Mouse (Mus musculus) cerebellum, adult 9-10 months (tissue): ENCODE results near the gene Il22ra2.
"Not testable (repeated sequence)": the region's sequence is repeated elsewhere in the genome, so short reads cannot be mapped to it uniquely, and the experiment has no call there.

ENCODE experiments used
- DNase-seq: peaks from one replicate; pipeline ENCODE4 v3.0.0; 2022

Gene Il22ra2

GRCm38 (mm10) chr10:19621408-19622048 lies at the start of gene Il22ra2:
Il22ra2 (plus strand) TSS chr10:19621998.
- no peak for DNase-seq

GRCm38 (mm10) chr10:19577571-19577970 lies 44.2 kb upstream of the Il22ra2 start:
- no peak for DNase-seq

DNA sequence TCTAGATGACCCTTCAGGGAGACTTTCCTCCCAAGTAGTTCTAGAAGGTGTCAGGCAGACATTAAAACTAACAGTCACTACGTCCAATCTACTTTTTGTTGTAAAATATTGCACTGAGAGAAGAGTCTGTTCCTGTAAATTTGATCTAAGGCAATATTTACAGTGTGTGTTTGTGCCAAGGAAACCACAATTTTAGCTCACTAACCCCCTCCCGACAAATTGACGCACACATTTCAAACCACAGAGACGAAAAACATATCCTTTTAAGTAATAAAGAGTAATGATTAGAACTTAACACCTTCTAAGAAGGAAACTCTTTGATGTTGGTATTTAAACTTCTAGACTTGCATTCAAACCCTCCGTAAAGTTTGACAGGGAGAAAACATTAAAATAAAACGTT lies 43.8 kb upstream of the Il22ra2 start:
- DNase-seq: no peak

DNA sequence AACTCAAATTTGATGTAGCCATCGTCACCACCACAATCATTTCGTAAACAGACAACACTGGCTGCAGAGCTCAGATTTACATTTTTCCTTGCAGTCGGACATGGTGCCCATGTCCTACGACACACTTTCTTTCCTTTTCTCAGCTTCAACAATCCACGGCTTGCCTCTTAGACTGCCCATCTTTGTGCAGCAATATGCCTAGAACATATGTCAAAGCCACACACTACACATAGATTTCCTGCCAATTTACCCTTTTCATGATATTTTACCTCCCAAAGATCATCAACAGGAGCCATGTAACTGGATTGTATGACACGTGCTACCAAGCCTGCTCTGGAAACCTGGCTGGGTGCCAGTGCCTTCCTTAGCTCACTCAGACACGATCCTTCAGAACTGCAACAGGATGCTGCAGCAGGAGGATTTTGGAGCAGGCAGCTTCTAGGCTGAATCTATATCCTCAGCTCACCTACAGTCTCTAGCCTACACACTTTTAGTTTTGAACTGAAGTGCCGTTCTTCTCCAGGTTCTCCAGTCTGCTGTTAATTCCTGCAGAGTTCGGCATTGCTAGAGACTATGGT lies 43.3 kb upstream of the Il22ra2 start:
- no peak for DNase-seq

GRCm38 (mm10) chr10:19580660-19581059 lies 41.1 kb upstream of the Il22ra2 start:
- DNase-seq: no peak

- no peak for DNase-seq
Measured at GRCm38 (mm10) chr10:19581844-19582582, 39.8 kb upstream of the Il22ra2 start.

GRCm38 (mm10) chr10:19582806-19583430 lies 38.9 kb upstream of the Il22ra2 start:
- no peak for DNase-seq

GRCm38 (mm10) chr10:19584064-19584463 lies 37.7 kb upstream of the Il22ra2 start:
- DNase-seq: no peak

DNA sequence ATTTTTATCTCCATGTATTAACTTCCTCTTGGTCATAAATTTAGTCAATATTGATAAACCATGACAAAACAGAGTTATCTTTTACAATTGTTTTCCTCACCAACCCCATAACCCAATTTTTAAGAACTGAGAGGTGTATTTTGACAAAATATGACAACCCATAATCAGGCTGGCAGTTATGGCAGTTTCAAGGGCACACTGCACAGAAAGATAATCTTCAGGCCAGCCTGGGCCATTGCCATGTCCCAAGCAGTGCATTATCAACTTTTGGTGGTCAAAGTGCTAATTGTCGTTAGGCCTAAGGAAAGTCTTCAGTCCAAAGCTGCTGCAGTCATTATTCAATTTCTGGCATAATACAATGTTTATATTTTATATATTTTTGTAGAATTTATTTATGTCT lies 37.0 kb upstream of the Il22ra2 start:
- DNase-seq: no peak

- no peak for DNase-seq
Measured at GRCm38 (mm10) chr10:19585860-19586259, 35.9 kb upstream of the Il22ra2 start.

DNA sequence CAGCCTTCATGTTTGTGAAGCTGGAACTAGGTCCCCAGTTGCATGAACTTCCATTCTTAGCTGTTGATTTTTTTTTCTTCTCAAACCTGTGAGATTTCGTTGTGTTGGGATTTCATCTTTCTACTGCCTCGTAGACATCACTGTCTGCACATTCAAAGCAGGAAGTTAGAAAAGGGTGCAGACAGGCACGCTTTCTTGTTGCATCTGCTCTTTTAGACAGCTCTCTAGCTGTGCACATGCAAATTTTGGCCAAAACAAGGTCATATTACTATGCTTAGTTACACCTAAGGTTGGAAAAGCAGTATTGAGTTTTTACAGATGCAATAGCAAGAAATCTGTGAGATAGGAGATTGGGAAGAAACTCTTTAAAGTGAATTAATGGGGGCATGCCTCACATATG lies 34.5 kb upstream of the Il22ra2 start:
- no peak for DNase-seq

DNA sequence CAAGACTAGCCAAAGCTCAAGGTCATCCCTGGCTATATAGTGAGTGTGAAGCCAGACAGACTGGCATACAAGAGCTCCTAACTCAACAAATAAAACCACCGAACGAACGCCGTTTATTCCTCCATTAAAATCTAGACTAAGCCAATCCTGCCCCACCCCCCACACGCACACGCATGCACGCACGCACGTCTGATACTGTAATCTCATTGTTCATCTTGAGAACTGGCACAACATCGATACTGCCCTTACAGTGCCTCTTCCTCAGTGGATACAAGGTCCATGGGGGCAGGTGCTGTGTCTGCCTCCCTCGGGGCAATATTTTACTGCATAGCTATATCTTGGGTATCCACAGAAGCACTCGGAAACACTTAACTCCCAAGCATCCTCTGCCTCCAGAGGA lies 32.2 kb upstream of the Il22ra2 start:
- no peak for DNase-seq

DNA sequence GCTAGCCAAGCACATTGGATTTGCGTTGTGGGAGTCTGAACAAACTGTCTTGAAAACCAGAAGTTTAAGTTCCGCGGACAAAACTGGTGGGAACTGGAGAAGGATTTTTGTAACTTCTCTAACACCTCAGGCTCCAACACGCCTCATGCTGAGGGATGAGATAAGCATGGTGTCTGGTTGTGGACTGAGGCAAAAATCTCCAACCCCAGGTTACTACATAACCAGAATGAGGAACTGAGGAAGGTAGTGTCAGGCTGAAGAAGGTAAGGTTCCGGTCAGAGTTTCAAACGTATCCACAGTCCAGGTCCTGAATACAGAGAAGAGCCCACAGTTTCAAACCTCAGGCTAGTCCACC lies 30.5 kb upstream of the Il22ra2 start:
- no peak for DNase-seq

DNA sequence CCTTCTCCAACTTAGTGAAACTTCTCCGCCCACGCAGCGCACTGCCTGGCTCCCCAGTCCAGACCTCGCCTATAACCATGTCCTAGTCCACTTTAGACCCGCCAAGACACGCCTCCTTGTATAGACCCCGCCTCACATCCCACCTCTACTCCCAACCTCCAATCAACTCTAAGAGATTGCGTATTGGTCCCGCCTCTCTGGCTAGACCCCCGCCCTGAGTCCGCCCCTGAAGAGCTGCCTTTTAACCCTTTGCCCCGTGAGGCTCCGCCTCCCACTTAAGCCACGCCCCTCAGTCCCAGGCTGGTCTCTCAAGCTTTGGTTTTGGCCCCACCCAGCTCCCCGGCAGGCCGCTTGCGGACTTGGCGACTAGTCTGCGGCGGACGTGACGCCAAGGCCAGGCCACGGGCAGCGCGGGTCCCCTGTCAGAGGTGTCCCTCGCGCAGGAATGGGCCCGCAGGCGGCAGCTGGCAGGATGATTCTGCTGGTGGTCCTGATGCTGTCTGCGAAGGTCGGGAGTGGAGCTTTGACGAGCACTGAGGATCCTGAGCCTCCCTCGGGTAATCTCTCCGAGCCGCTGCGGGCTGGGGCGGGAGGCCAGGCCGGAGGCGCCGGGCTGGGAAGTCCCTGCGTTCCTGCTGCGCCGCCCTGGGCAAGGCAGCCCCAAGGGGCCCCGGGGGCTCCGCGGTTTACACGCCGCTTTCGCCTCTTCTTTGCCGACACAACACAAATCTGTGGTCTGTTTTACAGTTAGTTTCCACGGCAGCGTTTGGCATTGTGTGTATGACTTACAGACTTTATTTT lies 30.0 kb upstream of the Il22ra2 start, which contains the start of gene Ifngr1:
Ifngr1 (plus strand) TSS at position 309 of the 801 bp plus-strand sequence.
- peak; percentile 99 for DNase-seq

DNA sequence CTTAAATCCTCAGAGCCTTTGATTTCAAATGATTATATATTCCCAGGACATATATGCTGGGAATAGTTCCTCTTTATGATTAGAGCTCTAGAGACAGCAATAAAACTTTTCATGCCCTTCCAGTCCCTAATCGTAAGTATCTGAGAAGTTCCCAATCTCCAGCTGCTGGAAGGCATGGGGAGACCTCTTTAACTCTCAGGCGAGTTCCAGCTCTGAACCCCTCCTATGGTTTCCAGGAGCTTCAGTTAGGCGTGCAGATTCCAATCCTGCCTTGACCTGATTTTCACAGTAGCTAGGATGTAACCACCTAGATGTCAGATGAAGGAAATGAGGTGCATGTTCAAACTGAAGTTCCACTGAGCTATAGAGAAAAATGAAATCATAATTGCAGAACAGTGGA lies 29.2 kb upstream of the Il22ra2 start:
- no peak for DNase-seq

- no peak for DNase-seq
Measured at GRCm38 (mm10) chr10:19593296-19593695, 28.5 kb upstream of the Il22ra2 start.

DNA sequence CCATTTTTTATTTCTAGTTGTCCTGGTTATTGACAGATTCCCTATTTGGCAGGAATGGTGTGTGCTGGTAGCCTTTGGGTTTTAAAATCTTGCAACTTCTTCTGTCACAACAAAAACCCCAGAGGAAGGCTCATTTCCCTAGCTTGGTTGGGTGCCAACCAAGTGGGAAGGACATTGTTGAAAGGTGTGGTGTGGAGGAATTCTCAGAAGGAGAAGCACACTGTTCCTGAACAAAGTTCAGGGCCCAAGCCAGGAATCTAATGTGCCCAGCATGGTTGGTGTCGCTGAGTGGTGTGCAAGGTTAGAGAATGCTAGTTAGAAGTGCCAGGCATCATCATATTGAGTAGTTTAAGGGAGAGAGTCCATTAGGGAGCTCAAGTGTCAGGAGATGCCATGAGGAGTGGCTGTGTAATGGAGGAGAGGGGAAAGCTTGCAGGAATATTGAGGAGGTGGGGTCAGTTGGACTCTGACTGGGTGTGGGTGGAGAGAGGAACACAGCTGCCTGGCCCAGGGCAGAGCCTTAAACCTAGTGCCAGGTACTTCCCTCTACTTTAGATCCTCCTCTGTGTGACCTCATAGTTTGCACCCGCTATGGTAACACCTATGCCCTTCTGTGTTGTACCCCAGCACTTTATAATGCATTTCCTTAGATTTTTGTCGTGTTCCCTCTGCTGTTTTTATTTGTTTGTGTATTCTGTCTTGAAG lies 27.4 kb upstream of the Il22ra2 start:
- no peak for DNase-seq

GRCm38 (mm10) chr10:19596866-19597265 lies 24.9 kb upstream of the Il22ra2 start:
- no peak for DNase-seq

DNA sequence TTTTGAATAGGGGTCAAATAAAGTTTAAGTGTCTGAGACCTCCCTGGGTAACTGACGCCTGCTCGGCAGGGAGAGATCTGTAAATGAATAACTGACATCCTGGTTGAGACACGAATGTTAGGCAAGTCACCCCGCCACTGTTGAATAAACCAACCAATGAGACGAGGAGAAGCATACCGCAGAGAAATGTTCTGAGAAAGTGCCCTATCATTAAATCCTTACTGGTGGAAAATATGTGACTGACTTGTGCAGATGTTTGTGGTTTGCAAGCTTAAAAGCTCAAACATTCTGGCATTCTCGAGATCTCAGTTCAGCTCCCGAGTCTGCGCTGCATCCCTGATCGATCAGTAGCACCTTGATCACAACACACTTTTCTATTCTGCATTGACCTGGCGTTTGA lies 23.7 kb upstream of the Il22ra2 start:
- DNase-seq: no peak

DNA sequence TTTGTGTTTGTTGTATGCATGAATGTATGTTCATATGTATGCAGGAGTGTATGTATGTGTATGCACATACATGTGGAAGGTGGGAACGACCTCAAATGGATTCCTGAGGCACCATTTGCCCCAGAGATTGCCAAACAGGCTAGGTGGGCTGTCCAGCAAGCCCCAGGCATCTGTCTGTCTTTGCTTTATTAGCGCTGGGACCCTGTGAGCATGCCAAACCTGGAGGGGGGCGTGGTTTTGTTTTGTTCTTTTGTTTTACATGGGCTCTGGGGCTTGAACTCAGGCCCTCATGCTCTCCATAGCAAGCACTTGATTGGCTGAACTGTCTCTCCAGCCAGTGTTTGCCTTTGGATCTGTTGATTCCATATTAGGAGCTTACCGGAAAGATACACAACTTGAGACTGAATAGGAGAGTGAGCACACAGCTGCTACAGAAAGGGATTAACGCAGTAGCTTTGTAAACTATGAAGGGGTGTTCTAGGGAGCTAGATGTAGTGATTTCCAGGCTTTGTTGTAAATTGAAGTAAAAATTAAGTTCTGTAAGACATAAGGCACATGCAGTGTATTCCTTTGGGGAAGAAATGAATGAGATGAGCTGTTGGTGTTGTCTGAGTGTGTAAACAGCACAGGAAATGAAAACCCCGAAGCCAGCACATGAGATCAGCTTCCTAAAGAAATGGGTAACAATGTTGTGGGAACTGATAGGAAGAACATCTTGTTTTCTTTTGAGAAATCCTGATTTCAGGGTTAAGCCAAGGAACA lies 22.3 kb upstream of the Il22ra2 start:
- no peak for DNase-seq

GRCm38 (mm10) chr10:19600093-19600420 lies 21.7 kb upstream of the Il22ra2 start:
- no peak for DNase-seq

- not testable (repeated sequence) for DNase-seq
Measured at GRCm38 (mm10) chr10:19601502-19601901, 20.3 kb upstream of the Il22ra2 start.
